Mouse (Mus musculus) CD4-positive, CD25-positive, alpha-beta regulatory T cell, adult 2 months (primary cell): ENCODE results near the gene Fhl2.
"Not testable (repeated sequence)": the region's sequence is repeated elsewhere in the genome, so short reads cannot be mapped to it uniquely, and the experiment has no call there.

Experiments used
- DNase-seq: peaks from one replicate; pipeline ENCODE4 v3.0.0-alpha.2; 2012; ENCODE audit warnings: low read depth, low spot score

The Fhl2 gene

DNA sequence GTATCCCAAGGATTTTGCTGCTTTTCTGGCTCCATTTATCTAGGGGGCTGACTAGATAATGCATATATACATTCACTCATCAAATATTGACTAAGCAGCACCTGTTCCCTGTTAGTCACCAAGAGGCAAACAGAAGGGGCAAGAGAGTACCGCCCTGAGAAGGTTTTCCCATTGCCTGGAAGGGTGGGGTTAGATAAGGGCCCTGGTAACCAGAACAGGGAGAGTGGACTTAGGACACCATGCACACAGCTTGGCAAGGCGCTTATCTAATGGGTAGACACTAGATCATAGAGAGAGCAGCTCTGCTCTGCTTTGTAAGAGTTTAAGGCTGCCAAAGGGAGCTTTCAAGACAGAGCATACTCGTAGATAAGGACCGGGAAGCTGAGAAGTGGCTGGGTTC, 44.2 kb downstream of the Fhl2 start:
- no peak for DNase-seq

DNA sequence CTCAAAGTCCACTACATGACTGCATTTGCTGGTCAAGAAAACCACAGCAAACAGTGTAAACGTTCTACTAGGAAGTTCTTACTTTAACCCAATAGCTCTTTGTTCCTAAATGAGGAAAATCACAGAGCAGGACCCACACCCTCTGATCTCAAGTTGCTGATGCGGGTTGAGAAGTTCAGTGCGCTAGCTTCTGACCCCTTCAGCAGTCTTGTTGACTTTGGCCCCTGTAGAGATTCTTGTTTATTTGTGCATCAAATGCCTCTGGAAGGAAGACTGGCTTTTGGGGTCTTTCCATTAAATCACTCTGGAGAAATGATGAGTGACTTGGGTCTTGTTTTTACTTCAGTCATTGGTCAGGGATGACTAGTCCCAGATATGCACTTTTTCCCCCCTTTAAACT, 46.6 kb downstream of the Fhl2 start:
- no peak for DNase-seq

DNA sequence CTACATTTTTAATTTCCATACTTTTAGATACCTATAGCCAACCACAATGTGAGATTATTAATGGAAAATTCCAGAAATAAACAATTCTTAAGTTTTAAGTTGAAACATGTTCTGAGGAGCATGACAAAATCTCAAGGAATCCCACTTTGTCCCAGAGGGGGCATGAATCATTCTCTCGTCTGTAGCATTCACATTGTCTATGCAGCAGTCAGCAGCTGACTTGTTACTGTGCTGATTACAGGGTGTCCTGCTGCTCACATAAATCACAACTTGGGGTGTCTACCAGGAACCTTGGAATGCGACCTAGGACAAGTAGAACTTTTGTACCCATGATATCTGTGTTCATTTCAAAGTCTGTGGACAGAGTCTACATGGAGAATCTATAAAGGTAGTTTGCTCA, 49.3 kb downstream of the Fhl2 start:
- DNase-seq: no peak

DNA sequence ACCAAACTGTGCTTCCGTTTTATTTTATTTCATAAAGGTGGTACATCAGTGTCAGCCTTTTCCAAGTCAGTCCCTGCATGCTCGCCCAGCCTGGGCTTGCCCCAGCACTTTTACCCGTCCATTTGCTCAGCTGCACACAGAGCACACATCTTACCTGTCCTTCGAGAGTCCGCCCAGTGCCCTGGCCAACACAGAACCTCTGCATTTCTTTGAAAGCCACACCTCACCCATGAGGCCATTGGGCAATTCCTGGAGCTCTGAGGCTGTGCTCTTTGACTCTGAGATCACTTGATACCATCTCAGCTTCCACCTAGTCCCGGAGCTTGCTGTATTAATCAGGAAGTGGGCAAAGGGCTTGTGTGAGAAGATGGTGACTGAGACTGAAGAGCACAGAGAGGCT, 51.4 kb downstream of the Fhl2 start:
- peak; percentile 9 for DNase-seq

- peak; percentile 32 for DNase-seq
Measured at GRCm38 (mm10) chr1:43144338-43144906, 52.4 kb downstream of the Fhl2 start.

DNA sequence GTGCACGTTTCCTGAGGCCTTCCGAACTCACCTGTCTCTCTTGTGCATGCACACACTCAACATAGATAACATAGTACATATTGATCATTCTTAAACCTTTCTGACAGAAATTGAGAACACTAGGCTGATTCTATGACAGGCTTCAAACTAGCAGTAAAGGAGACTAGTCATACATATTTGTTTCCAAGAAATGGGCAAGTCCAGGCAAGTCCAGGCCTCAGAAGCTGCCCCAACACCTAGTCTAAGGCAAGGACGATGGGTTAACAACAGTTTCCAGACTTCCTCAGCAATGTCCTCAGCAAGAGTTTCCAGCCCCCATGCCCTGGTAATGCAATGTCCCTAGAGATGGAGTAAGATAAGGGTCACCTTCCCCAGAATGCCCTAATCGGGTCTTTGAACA, 53.0 kb downstream of the Fhl2 start:
- DNase-seq: no peak

- peak; percentile 57 for DNase-seq
Measured at GRCm38 (mm10) chr1:43143284-43143683, 53.5 kb downstream of the Fhl2 start.

DNA sequence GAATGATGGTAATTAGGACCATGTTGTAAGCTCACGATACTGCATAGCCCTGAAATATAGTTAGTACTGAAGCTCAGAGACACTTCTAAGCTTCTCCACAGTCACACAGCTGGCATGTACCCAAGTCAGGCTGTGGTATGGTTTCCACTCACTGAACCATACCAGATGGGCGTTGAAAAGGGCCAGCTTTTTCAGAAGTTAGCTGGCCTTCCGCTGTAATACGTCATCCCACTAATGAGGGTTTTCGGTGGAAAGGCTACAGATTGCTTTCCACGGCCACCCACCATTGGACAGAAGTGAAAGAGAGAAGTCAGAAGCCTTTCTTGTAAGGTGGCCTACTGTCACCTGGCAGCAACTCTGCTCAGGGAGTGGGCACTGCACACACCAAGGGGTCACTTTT, 53.9 kb downstream of the Fhl2 start:
- no peak for DNase-seq

- no peak for DNase-seq
Measured at GRCm38 (mm10) chr1:43141555-43141961, 55.2 kb downstream of the Fhl2 start.

GRCm38 (mm10) chr1:43139587-43140266, 57.1 kb downstream of the Fhl2 start:
- DNase-seq: peak; percentile 92

- peak; percentile 20 for DNase-seq
Measured at GRCm38 (mm10) chr1:43138268-43138812, 58.4 kb downstream of the Fhl2 start.

DNA sequence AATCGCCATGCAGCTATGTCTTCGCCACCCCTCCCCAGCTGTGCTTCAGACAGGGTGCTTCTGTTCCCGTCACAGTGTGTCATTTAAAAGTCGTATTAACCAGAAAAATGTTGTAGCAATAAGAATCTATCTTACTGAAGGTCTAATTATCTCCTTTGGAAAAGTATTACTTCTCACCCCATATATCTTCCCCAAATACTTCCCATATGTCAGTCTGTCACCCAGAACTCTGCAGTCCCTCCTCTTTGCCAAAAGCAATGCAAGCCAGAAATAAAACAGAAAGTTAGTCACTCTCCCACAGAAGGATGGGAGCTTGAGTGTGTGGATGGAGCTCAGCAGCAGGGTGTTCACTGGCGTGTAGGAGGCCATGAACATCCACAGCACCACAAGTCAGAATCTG, 59.5 kb downstream of the Fhl2 start:
- no peak for DNase-seq

GRCm38 (mm10) chr1:43136488-43137029, 60.2 kb downstream of the Fhl2 start:
- DNase-seq: not testable (repeated sequence)

DNA sequence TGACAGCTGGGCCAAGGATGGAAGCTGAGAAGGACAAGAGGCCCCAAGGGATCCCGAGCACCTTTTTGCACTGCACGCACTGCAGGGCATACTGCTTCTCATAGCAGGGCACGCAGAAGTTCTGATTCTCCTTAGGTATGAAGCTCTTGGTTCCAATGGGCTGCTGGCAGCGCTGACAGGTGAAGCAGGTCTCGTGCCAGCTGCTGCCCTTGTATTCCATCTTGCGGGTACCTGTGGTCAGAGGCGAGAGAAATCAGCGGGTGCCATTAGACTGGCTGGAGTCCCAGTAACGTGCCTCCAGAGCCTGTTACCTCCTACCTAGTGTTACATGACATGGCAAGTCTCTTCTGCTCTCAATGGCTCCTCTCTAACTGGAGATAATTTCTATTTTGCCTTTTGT, 65.2 kb downstream of the Fhl2 start:
- no peak for DNase-seq

DNA sequence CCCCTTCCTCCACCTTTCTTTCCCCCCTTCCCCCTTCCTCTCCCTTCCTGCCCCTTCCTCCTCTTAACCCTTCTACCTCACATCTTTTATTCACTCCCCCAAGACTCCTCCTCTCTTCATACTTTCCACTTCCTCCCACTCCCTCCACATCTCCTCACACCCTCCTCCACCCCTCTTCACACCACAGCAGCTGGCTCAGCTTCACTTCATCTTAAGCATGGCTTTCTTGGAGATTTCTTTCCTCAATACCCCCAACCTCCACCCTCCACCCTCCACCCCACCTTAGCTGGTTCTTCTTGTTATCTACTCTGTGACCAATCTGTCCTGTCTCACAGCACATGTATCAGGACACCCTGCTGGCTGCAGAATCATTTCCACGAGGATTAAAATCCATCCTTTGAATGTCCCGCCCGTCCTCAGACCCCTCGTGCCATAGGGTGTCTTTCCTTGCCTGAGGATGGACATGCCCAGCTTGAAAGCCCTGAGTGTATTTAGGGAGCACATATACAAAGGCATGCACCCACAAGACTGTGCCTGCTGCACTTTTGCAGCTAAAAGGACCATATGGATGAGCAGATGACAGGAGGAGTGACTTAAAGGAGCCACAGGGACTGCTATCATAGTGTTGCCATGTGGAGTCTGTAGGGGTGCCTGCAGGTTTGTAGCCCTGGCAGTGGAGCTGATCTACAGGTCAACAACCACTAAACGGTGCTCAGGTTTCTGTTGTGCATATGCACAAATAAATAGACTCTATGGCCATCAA, 66.4 kb downstream of the Fhl2 start:
- no peak for DNase-seq

DNA sequence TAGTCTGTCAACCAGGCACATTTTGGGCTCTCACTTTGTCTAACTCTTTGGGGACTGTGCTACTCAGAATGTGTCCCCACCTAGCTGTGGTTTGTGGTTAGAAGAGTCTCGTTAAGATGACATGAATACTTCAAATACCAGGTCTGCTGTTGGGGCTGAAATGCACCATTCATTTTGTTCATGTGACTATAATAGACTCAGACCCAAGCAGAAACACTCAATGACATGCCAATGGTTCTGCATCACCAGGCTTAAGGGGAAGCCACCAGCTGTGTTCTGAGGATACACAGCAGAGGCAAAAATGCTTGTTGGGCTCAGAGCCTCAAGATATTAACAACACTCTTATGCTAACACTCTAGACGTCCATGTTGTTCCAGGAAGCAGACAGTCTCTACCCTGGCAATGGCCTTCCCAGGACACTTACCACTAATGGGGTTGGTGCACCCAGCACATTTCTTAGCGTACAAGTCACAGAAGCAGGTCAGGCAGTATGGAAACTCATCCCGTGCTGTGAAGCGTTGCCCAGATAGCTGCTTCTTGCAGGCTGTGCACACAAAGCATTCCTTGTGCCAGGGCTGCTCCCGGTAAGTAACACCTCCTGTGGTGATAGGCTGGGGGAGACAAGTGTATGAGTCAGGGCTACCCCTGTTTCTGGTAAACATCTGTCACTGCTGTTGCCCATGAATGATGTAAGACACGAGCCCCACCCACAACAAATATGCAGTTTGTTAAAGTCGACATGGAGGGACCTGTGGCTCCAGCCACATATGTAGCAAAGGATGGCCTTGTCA, 68.8 kb downstream of the Fhl2 start:
- DNase-seq: no peak

DNA sequence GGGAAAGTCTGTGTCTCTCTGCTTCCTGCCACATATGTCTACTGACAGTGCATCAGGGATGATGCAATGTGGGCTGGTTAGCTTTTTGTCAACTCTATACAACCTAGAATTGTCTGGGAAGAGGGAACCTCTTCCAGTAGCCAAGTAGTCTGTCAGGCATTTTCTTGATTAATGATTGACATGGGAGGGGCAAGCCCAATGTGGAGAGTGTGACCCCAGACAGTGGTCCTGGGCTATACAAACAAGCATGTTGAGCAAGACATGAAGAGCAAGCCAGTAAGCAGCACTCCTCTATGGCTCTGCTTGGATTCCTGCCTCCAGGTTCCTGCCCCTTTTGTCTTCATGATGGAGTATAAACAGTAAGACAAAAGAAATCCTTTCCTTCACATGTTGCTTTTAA, 69.6 kb downstream of the Fhl2 start:
- DNase-seq: no peak

GRCm38 (mm10) chr1:43124726-43125125, 72.1 kb downstream of the Fhl2 start:
- no peak for DNase-seq

- DNase-seq: no peak
Measured at GRCm38 (mm10) chr1:43122616-43123015, 74.2 kb downstream of the Fhl2 start.

GRCm38 (mm10) chr1:43120950-43121349, 75.8 kb downstream of the Fhl2 start:
- DNase-seq: no peak

DNA sequence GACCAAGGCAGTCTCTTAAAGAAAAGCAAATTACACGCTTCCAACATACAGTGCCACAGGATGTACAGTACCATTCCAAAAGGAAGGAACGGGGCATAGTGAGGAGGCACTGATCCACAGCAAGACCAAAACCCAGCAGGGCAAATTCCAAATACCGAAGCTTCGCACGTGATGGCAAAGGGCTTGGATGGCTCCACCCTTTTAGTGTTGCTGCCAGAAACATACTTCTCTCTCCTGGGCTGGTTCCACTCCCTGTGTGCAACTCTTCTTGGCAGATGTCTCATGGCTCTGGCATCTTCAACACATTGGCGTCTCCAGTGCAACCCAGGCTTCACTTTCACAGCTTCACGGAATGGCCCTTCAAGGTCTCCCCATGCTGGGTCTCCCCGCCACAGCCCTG, 79.3 kb downstream of the Fhl2 start:
- no peak for DNase-seq

DNA sequence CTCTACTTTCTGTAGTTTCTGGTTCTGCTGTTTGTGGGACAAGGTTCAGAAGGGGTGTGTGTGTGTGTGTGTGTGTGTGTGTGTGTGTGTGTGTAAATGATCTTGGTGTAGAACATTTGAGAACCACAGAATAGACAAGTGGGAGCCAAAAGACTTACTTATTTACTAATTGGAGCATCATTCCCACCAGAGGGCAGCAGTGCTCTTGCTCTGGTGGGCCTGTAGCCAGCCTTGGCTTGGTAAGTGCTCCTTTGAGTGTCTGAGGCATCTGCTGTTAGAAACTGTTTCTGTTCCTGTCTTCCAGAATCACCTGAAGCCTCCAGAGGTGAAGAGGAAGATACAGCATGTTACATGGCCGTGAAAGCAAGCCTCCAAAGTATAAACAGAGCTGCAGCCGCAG, 83.9 kb downstream of the Fhl2 start:
- DNase-seq: peak; percentile 68
